Mouse (Mus musculus): ENCODE data around the gene Gm47289. TPM values are rescaled to one million over a fixed set of nuclear protein-coding genes. Genes with fewer than 3 reads are reported as not detected.

Gene Gm47289
- polyA plus RNA-seq, 1 experiment from 2014 or later = not detected

Other genes starting within 250 kb of the Gm47289 start
- 16.0 and 16.8 TPM in 2 replicates for gene Ctdspl, start 232.7 kb upstream of the Gm47289 start, polyA plus RNA-seq (2016; fragmentation: Nextera tagmentation; extraction: Ambion mirVana)
- gene Vill, start 106.4 kb upstream of the Gm47289 start, polyA plus RNA-seq (2016; fragmentation: Nextera tagmentation; extraction: Ambion mirVana) = 27.3 and 28.1 TPM in 2 replicates
- gene Plcd1, start 65.7 kb upstream of the Gm47289 start, polyA plus RNA-seq (2016; fragmentation: Nextera tagmentation; extraction: Ambion mirVana) = 26.6 and 27.8 TPM in 2 replicates
- gene Dlec1, start 56.7 kb upstream of the Gm47289 start, polyA plus RNA-seq (2016; fragmentation: Nextera tagmentation; extraction: Ambion mirVana) = 1.5 and 1.7 TPM in 2 replicates
- gene Acaa1b, start 2.1 kb upstream of the Gm47289 start, polyA plus RNA-seq (2016; fragmentation: Nextera tagmentation; extraction: Ambion mirVana) = 2.3 and 3.0 TPM in 2 replicates
- gene Slc22a13, start 49.9 kb downstream of the Gm47289 start, polyA plus RNA-seq (2016; fragmentation: Nextera tagmentation; extraction: Ambion mirVana) = not detected in 2 replicates
- gene Oxsr1, start 163.3 kb downstream of the Gm47289 start, polyA plus RNA-seq (2016; fragmentation: Nextera tagmentation; extraction: Ambion mirVana) = 17.9 and 18.0 TPM in 2 replicates
- 93.7 and 97.8 TPM in 2 replicates for gene Acaa1a, start 180.5 kb downstream of the Gm47289 start, polyA plus RNA-seq (2016; fragmentation: Nextera tagmentation; extraction: Ambion mirVana)
- 11.6 and 11.8 TPM in 2 replicates for gene Myd88, start 182.2 kb downstream of the Gm47289 start, polyA plus RNA-seq (2016; fragmentation: Nextera tagmentation; extraction: Ambion mirVana)
- gene Xylb, start 198.2 kb downstream of the Gm47289 start, polyA plus RNA-seq (2016; fragmentation: Nextera tagmentation; extraction: Ambion mirVana) = 6.6 and 6.7 TPM in 2 replicates
- not detected in 2 replicates for gene Slc22a14, start 206.4 kb downstream of the Gm47289 start, polyA plus RNA-seq (2016; fragmentation: Nextera tagmentation; extraction: Ambion mirVana)
- gene Acvr2b, start 243.0 kb downstream of the Gm47289 start, polyA plus RNA-seq (2016; fragmentation: Nextera tagmentation; extraction: Ambion mirVana) = 44.5 and 52.2 TPM in 2 replicates